Mouse (Mus musculus): ENCODE data around the gene Abhd5.

Abhd5 gene

DNA sequence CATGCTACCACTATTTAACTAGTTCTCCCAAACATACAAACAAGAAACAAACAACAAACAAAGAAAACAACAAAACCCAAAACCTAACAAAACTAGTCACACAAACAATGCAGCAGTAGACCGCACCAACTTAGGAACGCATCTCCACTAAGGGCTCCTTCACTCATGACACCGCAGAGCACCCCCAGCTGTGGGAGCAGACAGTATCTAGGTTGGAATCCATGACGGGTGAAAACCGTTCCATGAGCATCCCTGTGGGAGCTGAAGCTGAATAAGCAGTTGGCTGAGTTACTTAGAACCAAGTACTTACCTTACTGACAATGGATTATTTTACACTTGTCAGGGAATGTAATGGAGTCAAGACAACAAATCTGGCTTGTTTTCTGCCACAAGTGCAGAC is 5.3 kb upstream of the Abhd5 start:
- DNase-seq (ENCODE audit: low spot score in 2 of 2), result no peak

DNA sequence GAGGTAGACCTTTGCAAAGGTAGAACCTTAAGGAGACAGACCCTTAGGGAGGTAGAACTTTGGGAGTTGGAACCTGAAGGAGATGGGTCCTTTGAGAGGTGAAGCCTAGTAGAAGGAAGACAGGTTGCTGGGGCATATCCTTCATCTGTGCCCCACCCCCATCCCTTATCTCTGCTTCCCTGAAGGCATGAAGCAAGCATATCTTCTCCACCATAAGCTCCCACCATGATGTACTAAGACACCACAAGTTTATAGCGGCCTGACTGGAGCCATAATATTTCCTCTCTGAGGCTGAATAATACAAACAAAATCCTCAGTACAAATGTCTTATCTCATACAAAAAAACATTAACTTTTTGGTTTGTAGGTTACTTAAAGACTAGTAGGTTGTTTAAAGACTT is 3.5 kb upstream of the Abhd5 start:
- DNase-seq (ENCODE audit: low spot score in 2 of 2), result no peak

DNA sequence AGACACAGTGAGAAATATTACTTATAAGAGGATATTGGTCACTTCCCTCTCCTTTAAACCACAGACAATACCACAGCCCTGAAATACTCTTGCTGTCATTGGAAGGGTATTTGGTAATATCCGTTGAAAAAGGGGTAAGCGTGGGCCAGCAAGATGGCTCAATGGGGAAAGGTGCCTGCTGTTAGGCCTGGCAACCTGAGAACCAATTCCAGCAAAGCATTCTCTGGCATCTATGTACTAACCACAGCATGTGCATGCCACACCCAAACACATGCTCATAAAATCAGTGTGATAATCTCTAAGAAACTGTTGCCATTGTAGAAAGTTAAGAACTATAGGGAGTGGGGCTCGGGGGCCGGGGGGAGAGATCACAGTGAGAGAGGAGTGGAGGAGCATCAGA is 2.1 kb upstream of the Abhd5 start:
- no peak for DNase-seq (ENCODE audit: low spot score in 2 of 2)

DNA sequence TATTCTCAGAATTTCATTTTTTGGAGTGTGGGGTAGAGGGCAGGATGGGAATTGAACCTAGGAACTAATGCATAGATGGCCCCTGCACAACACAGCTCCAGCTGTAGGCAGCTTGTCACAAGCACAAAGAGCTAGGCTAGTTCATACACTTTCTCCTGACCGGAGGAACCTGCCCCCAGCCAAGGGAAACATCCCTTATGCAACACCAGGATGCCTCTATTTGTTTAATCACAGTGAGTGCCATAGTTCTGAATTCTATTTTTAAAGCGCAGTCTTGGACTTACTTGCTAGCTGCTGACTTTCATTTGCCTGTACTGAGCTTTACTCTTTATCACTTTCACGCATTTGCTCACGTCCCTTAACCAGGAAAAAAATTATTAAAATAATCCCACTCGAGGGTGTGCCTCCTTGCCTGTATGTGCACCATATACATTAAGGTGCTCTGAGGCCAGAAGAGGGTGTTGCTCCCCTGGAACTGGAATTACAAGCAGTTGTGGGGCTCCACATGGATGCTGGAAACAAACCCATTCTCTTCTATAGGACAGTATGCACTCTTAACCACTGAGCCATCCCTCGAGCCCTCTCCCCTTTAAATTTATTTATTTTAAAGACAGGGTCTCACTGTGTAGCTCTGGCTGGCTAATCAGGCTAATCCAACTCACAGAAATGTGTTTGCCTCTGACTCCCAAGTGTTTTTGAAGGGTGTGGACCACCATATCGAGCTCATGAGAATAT is 845 bp upstream of the Abhd5 start:
- no peak for DNase-seq (ENCODE audit: low spot score in 2 of 2)

DNA sequence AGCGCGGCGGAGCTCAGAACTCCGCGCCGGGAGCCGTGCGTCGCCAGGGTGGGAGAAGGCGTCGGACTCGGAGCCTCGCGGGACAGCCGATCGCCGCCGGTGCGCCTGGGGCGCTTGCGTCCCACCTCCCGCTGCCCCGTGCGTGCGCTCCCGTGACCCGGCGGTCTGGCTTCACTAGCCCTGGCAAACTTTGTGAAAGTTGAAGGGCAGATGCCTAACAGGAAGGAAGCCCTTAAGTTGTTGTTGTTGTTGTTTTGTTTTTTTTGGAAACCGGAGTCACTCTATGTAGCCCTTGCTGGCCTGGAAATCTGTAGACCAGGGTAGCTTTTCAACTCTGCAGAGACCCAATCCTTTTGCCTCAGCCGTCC is 601 bp downstream of the Abhd5 start:
- DNase-seq (ENCODE audit: low spot score in 2 of 2), result no peak

DNA sequence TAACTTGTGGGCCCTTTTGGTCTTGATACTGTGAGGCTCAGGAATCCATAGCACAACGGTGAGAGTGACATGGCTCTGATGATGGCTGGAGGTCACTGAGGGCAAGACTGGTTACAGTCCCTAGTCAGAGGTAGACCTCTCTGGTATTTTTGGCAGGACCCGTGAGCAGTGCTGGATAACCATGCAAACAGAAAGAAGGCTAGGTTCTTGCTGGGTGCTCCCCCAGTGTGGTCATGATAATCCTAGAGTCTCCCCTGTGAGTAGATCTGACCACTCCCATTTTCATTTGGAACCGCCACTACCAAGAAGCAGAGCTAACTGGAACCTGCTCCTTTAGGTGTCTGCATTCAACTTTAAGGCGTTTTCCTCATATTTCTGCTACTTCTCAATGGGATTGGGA is 1.5 kb downstream of the Abhd5 start:
- DNase-seq (ENCODE audit: low spot score in 2 of 2), result no peak

DNA sequence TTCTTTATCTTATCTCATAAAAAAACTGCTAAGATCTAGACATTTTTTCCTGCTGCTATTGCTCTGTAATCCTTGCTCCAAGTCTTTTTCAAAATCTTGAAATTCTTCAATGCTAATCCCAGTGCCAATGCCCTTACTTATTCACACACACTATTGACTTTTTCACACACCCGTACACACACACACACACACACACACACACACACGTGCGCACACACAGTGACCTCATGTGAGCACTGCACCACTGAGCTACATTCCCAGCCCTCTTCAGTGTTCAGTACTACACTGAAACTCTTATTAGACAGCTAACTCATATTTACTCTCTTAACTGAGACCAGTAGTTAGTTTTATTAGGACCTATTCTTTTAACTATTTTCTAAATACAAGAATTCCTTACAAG is 2.8 kb downstream of the Abhd5 start:
- DNase-seq (ENCODE audit: low spot score in 2 of 2), result no peak

DNA sequence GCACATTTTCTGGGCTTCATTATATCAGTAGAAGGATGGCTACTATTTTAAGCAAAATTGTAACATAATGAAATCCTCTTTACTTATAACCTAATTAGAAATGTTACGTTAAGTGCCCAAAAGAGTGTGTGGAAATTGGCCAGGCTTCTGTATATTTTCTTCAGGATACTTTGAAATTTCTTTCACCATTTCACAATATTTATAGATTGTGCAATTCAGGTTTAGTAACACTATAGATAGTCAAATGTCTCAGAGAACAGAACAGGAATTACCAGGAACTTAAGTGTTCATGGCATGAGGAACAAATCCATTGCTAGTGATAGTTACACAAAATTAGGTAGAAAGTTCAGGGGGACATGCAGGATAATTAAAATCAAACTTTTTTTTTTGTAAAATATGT is 5.7 kb downstream of the Abhd5 start:
- no peak for DNase-seq (ENCODE audit: low spot score in 2 of 2)

DNA sequence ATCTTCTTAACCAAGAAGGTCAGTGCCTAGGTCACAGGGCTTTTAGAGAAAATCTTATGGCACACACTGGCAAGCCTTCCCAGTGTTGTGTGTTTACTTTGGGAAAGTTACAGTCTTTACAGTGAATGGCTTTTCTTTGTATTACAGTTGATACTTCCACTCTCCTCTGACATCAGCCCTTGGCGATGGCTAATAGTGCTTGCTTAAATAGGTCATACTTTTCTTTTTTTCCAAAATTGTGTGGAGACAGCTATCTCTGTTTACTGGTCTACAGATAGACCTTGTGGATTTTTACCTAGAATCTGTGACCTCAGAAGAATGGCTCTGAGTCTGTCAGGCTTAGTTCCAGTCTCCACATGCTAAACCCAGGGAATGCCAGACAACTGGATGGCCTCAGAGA is 6.2 kb downstream of the Abhd5 start:
- no peak for DNase-seq (ENCODE audit: low spot score in 2 of 2)

DNA sequence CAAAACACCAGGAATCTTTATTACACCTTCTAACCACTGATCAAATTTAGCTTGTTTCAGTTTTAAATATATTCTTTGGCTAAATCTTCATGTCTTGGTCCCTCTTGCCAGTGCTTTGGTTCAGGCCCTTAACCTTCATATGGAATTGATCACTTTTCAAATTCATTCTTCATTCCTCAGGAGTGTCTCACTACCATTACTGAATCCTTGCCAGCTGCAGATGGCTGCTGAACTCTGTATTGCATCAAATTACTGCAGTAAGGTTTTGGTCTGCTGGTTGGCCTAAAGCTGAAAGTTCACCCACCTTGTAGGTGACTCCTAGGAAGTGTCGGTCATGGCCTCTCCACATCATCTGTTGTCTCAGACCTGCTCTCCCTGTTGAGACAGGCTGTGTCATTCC is 12.8 kb downstream of the Abhd5 start:
- DNase-seq (ENCODE audit: low spot score in 2 of 2), result no peak

DNA sequence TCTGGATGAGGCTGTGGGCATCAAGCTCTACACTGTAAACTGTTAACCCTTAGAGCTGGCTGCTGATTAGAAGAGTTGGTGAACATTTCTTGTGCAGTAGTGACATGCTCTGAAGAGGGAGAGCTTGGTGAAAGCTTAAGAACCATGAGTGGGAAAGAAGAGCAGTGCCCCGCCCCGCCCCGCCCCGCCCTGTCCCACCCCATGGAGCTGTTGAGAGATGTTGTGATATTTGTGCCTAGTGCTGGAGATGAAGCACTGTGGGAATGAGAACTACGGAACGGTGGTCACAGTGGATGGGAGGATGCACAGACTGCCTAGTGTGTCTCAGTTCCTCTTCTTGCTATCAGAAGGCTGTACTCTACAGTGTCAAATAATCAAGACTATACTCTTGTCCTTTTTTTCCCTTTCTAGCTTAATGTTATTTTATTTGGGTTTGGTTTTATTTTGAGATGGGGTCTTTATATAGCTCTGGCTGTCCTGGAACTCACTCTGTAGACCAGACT is 18.9 kb downstream of the Abhd5 start:
- DNase-seq (ENCODE audit: low spot score in 2 of 2), result no peak

DNA sequence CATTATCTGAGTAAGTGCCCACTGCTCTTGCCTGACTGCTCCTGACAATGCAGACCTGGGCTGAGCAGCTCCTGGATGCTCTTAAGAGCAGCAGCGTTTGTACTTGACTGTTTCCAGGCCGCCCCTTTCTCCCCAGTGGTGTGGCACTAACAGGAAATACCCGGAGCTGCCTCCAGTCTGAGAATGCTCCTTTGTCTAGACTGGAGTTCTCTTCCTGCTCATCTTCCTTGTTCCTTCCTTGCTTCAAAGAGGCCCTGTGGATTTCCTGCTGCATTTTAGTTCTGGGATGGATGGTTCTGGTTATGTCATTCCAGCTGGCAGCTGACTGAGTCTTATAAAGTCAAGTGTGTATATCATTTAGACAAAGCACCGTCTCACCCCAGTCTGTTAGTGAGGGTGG is 21.1 kb downstream of the Abhd5 start:
- DNase-seq (ENCODE audit: low spot score in 2 of 2), result no peak

DNA sequence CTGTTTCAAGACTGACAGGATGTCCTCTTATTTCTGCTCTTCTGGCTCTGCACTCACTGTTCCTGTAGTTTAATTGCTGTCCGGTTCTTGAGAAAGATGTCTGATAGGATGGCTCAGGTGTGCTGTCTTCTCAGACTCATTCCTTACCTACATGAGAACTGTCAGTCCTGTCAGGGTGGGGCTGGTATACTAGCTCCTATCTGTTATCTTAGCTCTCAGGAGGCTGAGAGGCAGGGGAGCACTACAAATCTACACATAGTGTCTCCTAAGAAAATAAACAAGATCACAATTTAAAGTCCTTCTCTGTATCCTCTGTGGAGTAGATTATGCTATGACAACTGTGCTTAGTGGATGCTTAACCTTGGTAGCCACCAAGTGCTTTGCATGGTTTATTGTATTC is 21.6 kb downstream of the Abhd5 start:
- no peak for DNase-seq (ENCODE audit: low spot score in 2 of 2)

DNA sequence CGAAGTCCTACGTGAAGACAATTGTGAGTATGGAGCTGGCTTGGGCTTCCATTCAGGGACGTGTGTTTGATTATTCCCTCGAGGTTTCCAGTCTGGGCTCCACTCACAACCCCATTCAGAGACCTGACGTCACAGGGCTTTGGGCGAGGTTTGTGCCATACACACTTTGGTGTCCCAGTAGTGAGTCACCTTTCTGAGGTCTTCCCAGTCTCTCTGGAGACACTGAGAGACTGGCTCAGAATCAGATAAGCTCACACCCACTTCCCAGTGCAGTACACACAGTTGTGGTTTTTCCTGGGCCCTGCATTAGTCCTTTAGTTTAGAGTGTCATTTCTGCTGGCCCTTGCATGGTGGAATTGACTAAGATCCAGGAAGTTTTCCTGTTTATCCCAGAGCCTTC is 27.6 kb downstream of the Abhd5 start:
- no peak for DNase-seq (ENCODE audit: low spot score in 2 of 2)

DNA sequence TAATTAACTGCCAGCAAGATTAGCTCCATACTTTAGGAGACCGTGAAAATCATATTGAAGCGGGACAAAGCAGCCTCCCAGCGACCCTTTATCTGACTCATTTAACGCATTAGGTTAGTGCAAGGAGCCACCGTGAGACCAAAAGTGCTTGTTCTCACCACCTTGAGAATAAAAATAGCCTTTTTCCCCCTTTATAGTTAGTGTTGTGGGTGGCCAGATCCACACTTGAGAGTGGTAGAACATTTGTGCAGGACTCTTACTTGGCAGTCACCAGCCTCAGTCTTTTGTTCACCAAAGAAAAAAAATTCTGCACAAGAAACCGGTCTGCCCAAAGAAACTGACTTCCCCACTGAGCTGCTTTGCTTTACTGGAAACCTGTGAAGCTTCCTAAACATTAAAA is 29.6 kb downstream of the Abhd5 start:
- DNase-seq (ENCODE audit: low spot score in 2 of 2), result no peak

DNA sequence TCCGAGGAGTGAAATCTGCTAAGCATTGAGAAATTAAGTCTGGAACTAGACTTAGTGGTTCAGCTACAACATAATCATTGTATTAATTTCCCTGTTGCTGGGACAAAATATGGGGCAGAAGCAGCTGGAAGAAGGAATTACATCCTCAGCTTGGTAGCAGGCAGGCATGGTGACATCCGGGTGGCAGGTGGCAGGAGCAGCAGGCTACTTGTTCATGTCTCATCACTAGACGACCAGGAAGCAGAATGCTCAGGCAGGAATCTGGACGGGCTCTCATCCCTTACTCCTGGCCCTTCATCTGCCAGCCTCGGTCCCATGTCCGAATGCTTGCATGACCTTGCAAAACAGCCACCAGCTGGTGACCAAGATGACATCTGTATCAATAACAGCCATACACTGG is 30.6 kb downstream of the Abhd5 start:
- DNase-seq (ENCODE audit: low spot score in 2 of 2), result no peak

DNA sequence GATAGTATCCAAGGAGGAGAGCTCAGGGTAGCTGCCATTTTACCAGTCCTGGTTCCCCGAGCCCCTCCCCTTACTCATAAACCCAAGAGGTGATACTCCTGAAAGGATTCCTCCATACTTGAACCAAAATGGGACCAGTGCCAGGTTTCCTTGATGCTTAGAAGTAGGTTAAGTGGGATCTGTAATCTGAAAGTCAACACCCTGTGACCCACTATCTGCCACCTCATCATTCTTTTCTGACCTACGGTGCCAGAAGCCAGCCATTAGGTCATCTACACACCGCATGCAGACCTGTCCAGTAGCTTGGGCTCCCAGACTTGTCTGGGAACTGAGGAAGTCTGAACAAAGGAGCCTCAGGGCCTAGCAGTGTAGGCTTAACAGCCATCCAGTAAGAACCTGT is 34.6 kb downstream of the Abhd5 start:
- no peak for DNase-seq (ENCODE audit: low spot score in 2 of 2)

DNA sequence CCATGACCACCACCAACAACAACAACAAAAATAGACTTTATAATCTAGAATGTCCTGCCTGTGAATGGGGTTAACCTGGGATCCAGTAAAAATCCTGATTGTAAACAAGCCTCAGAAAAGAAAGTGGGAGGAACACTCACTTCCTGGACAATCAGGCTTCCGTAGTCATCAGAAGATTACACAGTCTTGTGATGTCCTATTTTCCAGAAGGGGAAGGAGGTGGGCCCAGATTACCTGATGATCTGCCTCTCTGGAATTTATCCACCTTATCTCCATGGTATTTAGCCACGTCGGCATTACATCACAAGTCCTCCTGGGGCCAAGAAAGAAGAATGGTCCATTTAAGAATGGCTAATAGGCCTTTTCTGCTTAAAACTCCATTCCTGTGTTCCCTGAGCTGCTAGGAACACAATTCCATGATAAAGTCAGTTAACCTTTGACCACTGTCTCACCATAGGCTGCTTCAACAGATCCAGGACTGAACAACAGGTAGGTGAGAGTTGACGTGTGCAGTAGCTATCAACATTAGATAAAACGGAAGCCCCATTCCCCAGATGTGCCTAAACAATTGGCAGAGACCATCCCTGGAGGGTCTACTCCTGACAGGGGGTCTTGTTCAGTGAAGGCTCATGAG is 38.0 kb downstream of the Abhd5 start:
- no peak for DNase-seq (ENCODE audit: low spot score in 2 of 2)

DNA sequence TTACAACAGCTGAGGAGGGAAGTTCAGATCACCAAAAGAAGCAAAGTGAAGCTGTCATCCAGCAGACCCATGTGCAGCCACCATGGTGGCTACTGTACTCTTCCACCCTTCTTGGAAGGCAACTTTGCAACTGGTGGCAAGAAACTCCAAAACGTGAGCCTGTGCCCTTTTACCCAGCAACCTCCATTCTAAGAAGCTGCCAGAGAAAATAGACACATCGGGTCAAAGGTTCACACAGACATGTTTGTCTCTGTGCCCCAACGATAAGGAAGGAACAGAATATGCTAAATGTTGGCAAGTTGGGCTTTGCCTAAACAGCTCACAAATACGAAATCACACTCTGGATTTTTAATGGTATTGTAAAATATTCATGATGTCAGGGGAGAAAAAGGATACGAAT is 44.4 kb downstream of the Abhd5 start:
- no peak for DNase-seq (ENCODE audit: low spot score in 2 of 2)

DNA sequence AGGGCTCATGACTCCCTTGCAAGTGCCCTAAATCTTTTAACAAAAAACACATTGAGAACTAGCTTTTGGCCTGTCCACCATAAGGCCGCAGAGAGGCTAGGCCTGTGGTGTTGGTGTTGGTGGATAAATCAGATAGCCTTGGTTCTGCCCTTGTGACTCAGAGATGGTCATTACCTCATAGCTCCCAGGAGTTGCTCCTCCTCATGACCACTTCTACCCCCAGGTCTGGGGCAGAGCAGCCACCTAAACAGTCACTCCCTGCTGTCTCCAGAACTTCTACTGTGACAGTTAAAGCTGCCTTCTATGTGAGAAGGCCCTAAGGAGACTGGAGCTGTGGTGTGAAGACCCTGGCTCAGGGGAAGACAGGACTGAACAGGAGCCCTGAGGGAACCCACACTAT is 45.7 kb downstream of the Abhd5 start:
- DNase-seq (ENCODE audit: low spot score in 2 of 2), result no peak

DNA sequence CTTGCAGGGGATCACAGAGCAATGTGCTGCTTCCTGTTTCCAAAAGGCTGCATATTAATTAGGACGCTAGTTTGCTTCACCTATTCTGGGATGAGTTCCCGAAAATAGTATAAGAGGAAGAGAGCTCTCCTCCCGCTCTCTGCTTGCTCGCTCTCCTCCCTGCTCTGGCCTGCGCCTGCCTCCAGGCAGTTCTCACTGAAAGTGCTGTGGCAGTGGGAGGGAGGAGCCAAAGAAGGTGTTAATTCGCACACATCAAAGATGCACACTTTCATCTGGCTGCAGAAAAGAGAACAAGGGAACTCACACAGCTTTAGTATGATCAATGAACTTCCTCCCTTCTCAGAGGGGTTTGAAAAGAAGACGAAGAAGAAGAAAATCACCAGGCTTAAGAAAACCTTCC is 47.3 kb downstream of the Abhd5 start:
- DNase-seq (ENCODE audit: low spot score in 2 of 2), result no peak

DNA sequence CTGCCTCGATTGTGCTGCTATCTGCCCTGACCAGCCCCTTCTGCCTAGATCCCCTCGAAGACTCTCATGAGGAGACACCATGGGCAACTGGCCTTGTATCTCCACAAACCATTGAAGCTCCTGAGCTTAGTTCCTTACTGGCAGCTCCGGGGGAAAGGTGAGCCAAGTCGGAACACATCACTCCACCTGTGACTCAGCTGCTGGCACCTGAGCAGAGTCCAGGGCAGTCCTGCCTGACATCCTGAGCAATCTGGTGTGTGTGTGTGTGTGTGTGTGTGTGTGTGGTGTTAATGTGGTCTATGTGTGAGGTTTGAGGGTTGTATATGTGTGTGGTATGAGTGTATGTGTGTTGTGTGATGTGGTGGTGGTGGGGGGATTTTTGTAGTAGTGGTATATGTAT is 49.8 kb downstream of the Abhd5 start:
- no peak for DNase-seq (ENCODE audit: low spot score in 2 of 2)

DNA sequence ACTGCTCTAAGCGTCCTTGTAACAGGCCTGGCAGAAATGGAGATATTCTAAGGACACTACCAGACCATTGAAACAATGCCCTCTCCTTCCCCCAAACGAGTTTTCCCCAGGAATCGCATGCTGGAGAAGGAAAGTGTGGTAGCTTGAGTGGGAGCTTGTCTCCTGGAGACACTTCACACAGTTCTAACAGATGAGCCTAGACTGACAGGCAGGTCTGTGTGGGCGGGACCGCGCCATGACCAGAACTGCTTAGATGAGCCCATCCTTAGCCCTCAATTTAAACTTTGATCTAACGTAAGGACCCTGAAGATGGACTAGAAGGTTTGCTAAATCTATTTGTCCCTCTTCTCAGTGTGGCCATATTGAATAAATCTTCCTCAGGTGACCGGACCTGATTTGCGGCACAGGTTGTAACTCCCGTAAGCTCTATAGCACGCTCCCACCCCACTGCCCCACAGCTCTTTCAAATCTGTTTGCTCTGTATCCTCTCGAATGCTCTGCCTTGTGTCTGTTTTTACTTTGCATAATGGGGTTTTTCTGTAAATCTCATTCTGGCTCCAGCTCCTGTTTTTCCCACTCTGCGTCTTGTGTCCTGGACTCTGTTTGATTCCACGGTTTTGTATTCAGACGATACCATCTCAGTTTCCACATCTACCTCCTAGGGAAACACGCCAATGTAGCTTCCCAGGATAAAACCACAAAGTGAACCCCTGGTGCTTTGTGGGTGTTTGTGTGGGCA is 59.2 kb downstream of the Abhd5 start:
- no peak for DNase-seq (ENCODE audit: low spot score in 2 of 2)
